Mouse (Mus musculus): ENCODE data around the gene Daglb. TPM values are rescaled to one million over a fixed set of nuclear protein-coding genes. Genes with fewer than 3 reads are reported as not detected.
A peak's percentile ranks its signal among the peaks of the same experiment; 100 is the strongest.

The Daglb gene
- polyA plus RNA-seq, 1 experiment from 2014 or later = 11.3 TPM

DNA sequence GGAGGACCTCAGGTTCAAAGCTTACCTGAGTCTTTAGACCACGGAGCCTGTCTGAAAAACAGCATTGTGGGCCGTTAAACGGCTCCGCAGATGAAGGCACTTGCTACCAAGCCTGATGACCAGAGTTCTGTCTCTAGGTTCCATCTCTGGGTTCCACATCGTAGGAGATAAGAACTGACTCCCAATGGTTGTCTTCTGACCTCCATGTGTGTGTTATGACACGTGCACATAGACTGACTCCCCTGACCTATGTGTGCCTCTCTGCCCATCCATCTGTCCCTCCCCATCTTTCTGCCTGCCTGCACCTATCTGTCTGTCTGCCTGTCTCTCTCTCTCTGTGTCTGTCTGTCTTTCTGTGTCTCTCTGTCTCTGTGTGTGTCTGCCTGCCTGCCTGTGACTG, 3.5 kb downstream of the Daglb start:
- 90% methylated on average over 6 of the region's 6 CpGs for WGBS

DNA sequence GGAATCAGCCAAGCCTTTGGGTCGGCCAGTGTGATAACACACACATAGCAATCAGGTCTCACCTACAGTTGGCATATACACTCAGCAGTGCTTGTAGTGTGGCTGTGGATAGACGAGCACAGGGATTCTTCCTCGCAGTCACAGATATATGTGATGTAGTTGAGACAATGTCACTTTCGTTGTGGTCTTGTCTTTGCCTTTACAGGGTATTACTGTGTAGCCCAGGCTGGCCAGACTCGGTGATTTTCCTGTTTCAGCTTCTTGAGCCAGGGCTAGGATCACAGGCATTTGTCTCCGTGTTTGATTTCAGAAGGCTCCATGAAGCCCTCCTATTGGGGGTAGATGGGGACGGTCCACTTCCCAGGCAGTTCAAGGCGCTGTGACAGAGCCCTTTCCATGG, 5.2 kb downstream of the Daglb start:
- Histone ChIP-seq H3K9ac (no peak overlapping the region), H3K36me3 (peaks cover 28% of the 10 kb centered on the region), H3K27ac (no peak overlapping the region), H3K4me2 (replicated peaks) (no peak overlapping the region), H3K9me3 (no peaks in the 10 kb centered on the region), H3K27me3 (no peaks in the 10 kb centered on the region), H3K4me3 (no peak overlapping the region), H3K4me1 (no peaks in the 10 kb centered on the region)
- WGBS = 97% methylated on average over 8 of the region's 8 CpGs
- no peak for ATAC-seq (ENCODE audit: insufficient number of reproducible peaks, insufficient read depth, low FRiP score, low TSS enrichment)

More for the DNA sequence above, 3.5 kb downstream of the Daglb start:
- no peak overlapping the region for H3K4me3 ChIP-seq
- ATAC-seq (ENCODE audit: insufficient number of reproducible peaks, insufficient read depth, low FRiP score, low TSS enrichment) = no peak
- no peaks in the 10 kb centered on the region for H3K27me3 ChIP-seq
- no peak overlapping the region for H3K4me2 ChIP-seq (replicated peaks)
- H3K27ac ChIP-seq = no peak overlapping the region
- H3K9ac ChIP-seq = no peak overlapping the region
- H3K36me3 ChIP-seq = peaks cover 19% of the 10 kb centered on the region
- H3K9me3 ChIP-seq = no peaks in the 10 kb centered on the region
- 0 out of 2 replicates have a peak, but pooled peaks cover 4% of the 10 kb centered on the region for H3K4me1 ChIP-seq

DNA sequence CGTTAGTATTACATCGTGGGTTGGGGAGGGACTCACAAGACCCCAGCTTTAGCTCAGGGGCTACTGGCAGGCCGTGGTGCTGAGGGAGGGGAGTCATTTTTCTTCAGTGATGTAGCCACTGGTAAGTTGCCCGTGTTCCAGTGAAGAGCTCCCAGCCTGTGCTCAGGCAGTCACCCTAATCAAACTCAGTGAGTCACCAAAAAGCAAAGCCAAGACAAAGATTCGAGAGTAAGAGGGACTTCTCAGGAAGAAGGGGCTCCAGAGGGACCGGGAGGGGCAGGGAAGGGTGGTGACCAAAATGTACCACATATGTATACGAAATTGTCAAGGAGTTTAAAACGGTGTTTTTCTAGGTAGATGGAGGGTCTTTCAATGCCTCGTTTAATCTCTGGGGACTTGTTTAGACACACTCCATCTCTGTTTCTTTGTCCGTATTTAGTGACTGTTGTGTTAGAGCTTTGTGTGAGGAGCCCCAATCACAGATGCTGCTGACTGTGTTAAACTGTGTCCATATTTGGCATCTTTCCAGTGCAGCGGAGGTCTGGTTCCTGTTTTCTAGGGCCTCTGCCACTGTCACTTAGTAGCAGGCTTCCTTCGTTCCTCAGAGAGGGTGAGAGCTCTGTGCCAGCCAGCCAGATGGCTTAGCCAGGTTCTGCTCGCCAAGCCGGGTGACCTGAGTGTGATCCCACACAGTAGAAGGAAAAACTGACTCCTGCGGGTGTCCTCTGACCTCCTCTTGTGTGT, 6.2 kb downstream of the Daglb start:
- H3K4me3 ChIP-seq = no peak overlapping the region
- H3K27me3 ChIP-seq = no peaks in the 10 kb centered on the region
- peaks cover 31% of the 10 kb centered on the region for H3K36me3 ChIP-seq
- no peaks in the 10 kb centered on the region for H3K4me1 ChIP-seq
- no peak overlapping the region for H3K9ac ChIP-seq
- no peak for ATAC-seq (ENCODE audit: insufficient number of reproducible peaks, insufficient read depth, low FRiP score, low TSS enrichment)
- no peak overlapping the region for H3K27ac ChIP-seq
- no peak overlapping the region for H3K4me2 ChIP-seq (replicated peaks)
- H3K9me3 ChIP-seq = no peaks in the 10 kb centered on the region
- 81% methylated on average over 15 of the region's 15 CpGs for WGBS

DNA sequence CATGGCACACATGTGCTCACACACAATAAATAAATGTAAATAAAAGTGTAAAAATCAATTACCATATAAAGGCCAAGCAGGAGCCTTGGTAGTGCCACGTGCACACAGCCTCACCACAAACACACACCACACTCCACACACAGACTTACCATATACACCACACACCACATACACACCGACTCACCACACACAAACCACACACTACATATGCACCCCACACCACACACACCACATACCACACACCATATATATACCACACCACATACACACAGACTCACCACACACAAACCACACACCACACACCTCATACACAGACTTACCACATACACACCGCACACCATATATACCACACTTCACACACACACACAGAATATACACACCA, 6.8 kb downstream of the Daglb start:
- Histone ChIP-seq H3K4me3 (no peak overlapping the region), H3K9me3 (no peaks in the 10 kb centered on the region), H3K27me3 (no peaks in the 10 kb centered on the region), H3K4me1 (no peaks in the 10 kb centered on the region), H3K27ac (0 out of 2 replicates have a peak overlapping the region, but pooled peaks have one; percentile 20), H3K36me3 (peaks cover 37% of the 10 kb centered on the region), H3K4me2 (replicated peaks) (no peak overlapping the region), H3K9ac (no peak overlapping the region)
- 87% methylated on average over 3 of the region's 3 CpGs for WGBS
- no peak for ATAC-seq (ENCODE audit: insufficient number of reproducible peaks, insufficient read depth, low FRiP score, low TSS enrichment)

DNA sequence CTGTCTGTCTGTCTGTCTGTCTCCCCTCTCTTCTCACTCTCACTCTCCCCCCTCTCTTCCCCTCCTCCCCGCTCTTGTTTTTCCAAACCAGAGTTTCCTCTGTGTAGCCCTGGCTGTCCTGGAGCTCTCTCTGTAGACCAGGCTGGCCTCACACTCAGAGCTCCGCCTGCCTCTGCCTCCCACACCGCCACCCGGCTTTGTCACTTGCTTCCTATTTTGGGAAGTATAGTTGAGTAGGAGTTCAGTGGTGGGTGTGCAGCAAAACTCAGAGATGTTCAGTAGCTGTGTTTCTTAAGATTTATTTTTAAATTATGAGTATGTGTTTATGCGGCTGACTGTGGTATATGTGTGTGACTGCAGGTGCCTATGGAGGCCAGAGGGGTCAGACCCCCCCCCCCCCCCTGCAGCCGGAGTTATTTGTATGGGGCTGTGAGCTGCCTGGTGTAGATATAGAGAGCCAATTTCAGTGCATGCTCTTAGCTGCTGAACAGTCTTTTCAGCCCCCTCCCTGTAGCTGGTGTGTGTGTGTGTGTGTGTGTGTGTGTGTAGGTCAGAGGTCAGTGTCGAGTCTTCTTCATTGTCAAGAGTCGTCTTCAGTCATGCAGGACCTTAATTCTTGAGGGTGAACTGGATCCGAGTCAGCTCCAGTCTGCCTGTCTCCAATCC, 7.7 kb downstream of the Daglb start:
- H3K9ac ChIP-seq = no peak overlapping the region
- no peak overlapping the region for H3K27ac ChIP-seq
- no peaks in the 10 kb centered on the region for H3K4me1 ChIP-seq
- no peaks in the 10 kb centered on the region for H3K9me3 ChIP-seq
- no peak overlapping the region for H3K4me3 ChIP-seq
- H3K4me2 ChIP-seq (replicated peaks) = no peak overlapping the region
- no peak for ATAC-seq (ENCODE audit: insufficient number of reproducible peaks, insufficient read depth, low FRiP score, low TSS enrichment)
- H3K27me3 ChIP-seq = no peaks in the 10 kb centered on the region
- H3K36me3 ChIP-seq = peaks cover 46% of the 10 kb centered on the region
- 86% methylated on average over 9 of the region's 9 CpGs for WGBS

DNA sequence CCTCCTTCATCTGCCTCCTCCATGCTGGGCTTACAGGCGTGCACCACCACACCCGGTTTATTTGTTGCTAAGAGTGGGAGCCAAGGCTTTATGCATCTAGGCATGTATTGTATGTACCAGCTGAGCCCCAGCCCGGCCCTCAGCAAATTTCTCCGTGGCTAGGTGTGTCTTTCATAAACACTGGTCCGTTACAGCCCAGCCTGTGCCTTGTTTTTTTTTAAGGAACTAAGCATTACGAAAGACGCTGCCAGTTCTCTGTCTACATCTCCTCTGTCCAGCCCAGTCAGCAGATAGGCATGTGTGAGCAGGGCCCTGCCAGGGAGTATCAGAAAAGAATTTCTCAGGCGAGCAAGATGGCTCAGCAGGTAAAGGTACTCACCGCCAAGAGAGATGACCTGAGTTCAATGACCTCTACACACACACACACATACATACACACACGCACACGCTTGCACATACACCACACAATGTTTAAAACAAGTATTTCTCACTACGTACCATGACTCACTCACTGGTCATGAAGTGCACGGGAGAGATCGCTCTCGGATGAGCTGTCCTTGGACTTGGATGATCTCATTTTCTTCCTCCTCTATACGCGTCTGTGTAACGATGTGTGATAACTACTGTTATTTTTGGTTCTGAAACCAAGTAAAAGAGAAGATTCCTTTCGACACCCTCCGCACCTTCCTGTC, 10.9 kb downstream of the Daglb start:
- ATAC-seq (ENCODE audit: insufficient number of reproducible peaks, insufficient read depth, low FRiP score, low TSS enrichment) = no peak
- no peaks in the 10 kb centered on the region for H3K4me1 ChIP-seq
- H3K4me2 ChIP-seq (replicated peaks) = no peak overlapping the region
- peaks cover 41% of the 10 kb centered on the region for H3K36me3 ChIP-seq
- no peak overlapping the region for H3K27ac ChIP-seq
- H3K4me3 ChIP-seq = no peak overlapping the region
- H3K27me3 ChIP-seq = no peaks in the 10 kb centered on the region
- no peaks in the 10 kb centered on the region for H3K9me3 ChIP-seq
- H3K9ac ChIP-seq = no peak overlapping the region
- WGBS = 93% methylated on average over 20 of the region's 20 CpGs

DNA sequence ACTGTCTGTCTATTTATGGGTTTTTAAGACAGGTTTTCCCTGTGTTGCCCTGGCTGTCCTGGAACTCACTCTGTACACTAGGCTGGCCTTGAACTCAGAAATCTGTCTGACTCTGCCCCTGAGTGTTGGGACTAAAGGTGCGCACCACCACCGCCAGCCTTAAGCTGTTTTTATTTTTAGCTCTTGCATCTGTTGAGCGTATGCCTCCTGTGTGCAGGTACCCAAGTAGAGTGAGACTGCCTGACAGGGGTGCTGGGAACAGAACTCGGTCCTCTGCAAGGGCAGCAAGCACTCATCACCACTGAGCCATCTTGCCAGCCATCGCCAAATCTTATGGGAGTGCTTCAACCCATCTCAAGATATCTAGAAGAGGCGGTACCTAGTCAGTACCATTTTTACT, 11.6 kb downstream of the Daglb start:
- Histone ChIP-seq H3K27ac (no peak overlapping the region), H3K4me1 (no peaks in the 10 kb centered on the region), H3K9me3 (no peaks in the 10 kb centered on the region), H3K4me3 (no peak overlapping the region), H3K9ac (no peak overlapping the region), H3K4me2 (replicated peaks) (no peak overlapping the region), H3K27me3 (no peaks in the 10 kb centered on the region), H3K36me3 (peaks cover 41% of the 10 kb centered on the region)
- 92% methylated on average over 6 of the region's 6 CpGs for WGBS
- no peak for ATAC-seq (ENCODE audit: insufficient number of reproducible peaks, insufficient read depth, low FRiP score, low TSS enrichment)

DNA sequence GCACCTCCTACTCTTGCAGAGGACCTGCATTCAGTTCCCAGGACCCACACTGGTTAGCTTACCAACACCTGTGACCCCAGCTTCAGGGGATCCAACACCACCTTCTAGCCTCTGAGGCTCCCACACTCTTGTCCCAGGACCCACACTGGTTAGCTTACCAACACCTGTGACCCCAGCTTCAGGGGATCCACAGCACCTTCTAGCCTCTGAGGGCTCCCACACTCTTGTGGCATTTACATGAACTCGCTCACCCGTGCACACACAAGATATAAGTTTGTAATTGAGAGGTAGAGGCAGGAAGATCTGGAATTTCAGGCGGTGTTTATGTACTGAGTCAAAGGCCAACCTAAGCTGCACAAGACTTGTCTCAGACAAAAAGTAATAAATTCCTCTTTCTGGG, 13.5 kb downstream of the Daglb start:
- Histone ChIP-seq H3K27me3 (no peaks in the 10 kb centered on the region), H3K4me2 (replicated peaks) (no peak overlapping the region), H3K27ac (no peak overlapping the region), H3K9ac (no peak overlapping the region), H3K4me1 (no peaks in the 10 kb centered on the region), H3K4me3 (no peak overlapping the region), H3K36me3 (peaks cover 45% of the 10 kb centered on the region), H3K9me3 (no peaks in the 10 kb centered on the region)
- 93% methylated on average over 3 of the region's 3 CpGs for WGBS
- no peak for ATAC-seq (ENCODE audit: insufficient number of reproducible peaks, insufficient read depth, low FRiP score, low TSS enrichment)

DNA sequence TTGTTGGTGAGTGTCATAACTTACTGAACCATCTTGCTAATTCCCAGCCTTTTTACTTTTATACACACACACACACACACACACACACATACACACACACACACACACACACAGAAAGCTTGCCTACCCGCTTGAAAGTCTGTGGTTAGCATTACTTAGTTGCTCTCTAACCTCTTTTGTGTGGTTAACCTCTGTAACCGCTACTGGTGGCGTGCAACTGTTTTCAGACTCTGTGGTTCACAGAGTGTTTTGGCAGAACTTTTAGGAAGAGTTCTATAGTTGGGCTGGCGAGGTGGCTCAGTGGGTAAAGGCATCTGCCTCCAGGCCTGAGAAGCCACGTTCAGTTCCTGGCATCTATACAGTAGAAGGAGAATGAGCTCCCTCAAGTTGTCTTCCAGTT, 20.6 kb downstream of the Daglb start:
- peaks cover 33% of the 10 kb centered on the region; the same call in 1 of the 2 replicates for H3K36me3 ChIP-seq
- no peaks in the 10 kb centered on the region for H3K4me1 ChIP-seq
- no peaks in the 10 kb centered on the region for H3K9me3 ChIP-seq
- no peak for ATAC-seq (ENCODE audit: insufficient number of reproducible peaks, insufficient read depth, low FRiP score, low TSS enrichment)
- WGBS = 84% methylated on average over 5 of the region's 5 CpGs
- no peak overlapping the region for H3K9ac ChIP-seq
- H3K27ac ChIP-seq = no peak overlapping the region
- no peaks in the 10 kb centered on the region for H3K27me3 ChIP-seq
- H3K4me2 ChIP-seq (replicated peaks) = no peak overlapping the region
- H3K4me3 ChIP-seq = no peak overlapping the region

DNA sequence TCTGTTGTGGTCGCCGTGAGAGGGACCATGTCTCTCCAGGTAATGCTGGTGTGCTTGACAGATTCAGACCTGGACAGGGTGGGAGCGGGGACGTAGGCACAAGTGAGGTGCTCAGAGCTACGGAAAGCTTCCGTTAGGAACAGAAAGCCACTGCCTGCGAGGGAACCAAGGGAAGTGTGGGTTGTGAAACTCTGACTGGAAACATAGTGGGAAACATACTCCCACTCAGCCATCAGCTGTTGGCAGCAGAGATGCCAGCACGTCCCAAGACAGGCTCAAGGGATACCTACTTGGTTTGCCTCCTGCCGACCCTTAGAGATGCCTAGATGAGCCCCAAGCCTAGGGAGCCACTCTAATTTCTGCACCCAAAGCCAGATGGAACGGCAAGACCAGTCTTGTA, 22.8 kb downstream of the Daglb start:
- Histone ChIP-seq H3K27ac (no peak overlapping the region), H3K36me3 (peaks cover 36% of the 10 kb centered on the region; the same call in 1 of the 2 replicates), H3K9ac (no peak overlapping the region), H3K4me2 (replicated peaks) (no peak overlapping the region), H3K4me1 (no peaks in the 10 kb centered on the region), H3K9me3 (no peaks in the 10 kb centered on the region), H3K27me3 (no peaks in the 10 kb centered on the region), H3K4me3 (no peak overlapping the region)
- WGBS = 92% methylated on average over 10 of the region's 10 CpGs
- ATAC-seq (ENCODE audit: insufficient number of reproducible peaks, insufficient read depth, low FRiP score, low TSS enrichment) = no peak

DNA sequence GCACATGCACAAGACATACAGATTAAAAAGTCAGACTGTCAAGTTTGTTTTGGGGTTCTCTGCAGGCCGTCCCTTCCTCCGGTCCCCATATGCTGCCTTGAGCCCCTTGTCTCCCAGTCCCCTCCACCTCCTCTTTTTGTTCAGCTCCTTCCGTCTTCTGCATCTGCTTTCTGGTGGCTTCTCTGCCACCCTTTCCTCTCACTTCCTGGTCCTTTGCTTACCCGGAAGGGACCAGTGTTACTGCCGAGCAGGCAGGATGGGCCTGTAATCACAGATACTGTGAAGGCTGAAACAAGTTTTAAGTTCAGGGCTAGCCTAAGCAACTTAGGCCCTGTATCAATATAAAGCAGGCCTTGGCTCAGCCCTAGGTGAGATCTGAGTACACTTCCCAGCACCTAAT, 23.6 kb downstream of the Daglb start:
- H3K9me3 ChIP-seq = no peaks in the 10 kb centered on the region
- H3K4me3 ChIP-seq = no peak overlapping the region

More for the DNA sequence above, 23.6 kb downstream of the Daglb start:
- Histone ChIP-seq H3K36me3 (peaks cover 31% of the 10 kb centered on the region), H3K4me1 (no peaks in the 10 kb centered on the region), H3K4me2 (replicated peaks) (no peak overlapping the region), H3K27ac (no peak overlapping the region), H3K27me3 (no peaks in the 10 kb centered on the region), H3K9ac (no peak overlapping the region)
- WGBS = 87% methylated on average over 5 of the region's 5 CpGs
- no peak for ATAC-seq (ENCODE audit: insufficient number of reproducible peaks, insufficient read depth, low FRiP score, low TSS enrichment)
